Mouse (Mus musculus) neural tube, embryonic 14.5 days (tissue): ENCODE measurements around the gene Eif4ebp2. TPM values are rescaled to one million over a fixed set of nuclear protein-coding genes. Genes with fewer than 3 reads are reported as not detected.

Source experiments
- ATAC-seq: fragments of 200-750 bp; cut with Nextera tagmentation; 2 replicates; pipeline ENCODE4 v1.8.0; 2017; ENCODE audit warnings: low read depth, mild to moderate bottlenecking, moderate TSS enrichment, moderate library complexity
- H3K27ac ChIP-seq: fragments of 300-500 bp; sonication (generic); 2 replicates; pipeline ENCODE4 v1.5.1; 2014; ENCODE audit warnings: low read depth, mild to moderate bottlenecking, control low read depth, low read length, moderate library complexity, mixed read lengths
- H3K27me3 ChIP-seq: fragments of 300-500 bp; sonication (generic); 2 replicates; pipeline ENCODE4 v1.6.1; 2014; ENCODE audit warnings: low read length; ENCODE audit not compliant: control insufficient read depth, insufficient read depth
- H3K36me3 ChIP-seq: fragments of 300-500 bp; sonication (generic); 2 replicates; pipeline ENCODE4 v1.6.1; 2014; ENCODE audit warnings: low read length, mixed read lengths; ENCODE audit not compliant: control insufficient read depth, insufficient read depth
- H3K4me1 ChIP-seq: fragments of 300-500 bp; sonication (generic); 2 replicates; pipeline ENCODE4 v1.6.1; 2014; ENCODE audit warnings: low read length; ENCODE audit not compliant: control insufficient read depth, insufficient read depth
- H3K4me2 ChIP-seq: fragments of 300-500 bp; sonication (generic); 2 replicates; pipeline ENCODE4 v1.6.1; 2014; ENCODE audit warnings: mild to moderate bottlenecking, low read depth, low read length, control low read depth
- H3K4me3 ChIP-seq: fragments of 300-500 bp; sonication (generic); 2 replicates; pipeline ENCODE4 v1.5.1; 2014; ENCODE audit warnings: low read depth, low read length, control low read depth, mixed read lengths
- H3K9ac ChIP-seq: fragments of 300-500 bp; sonication (generic); replicated peaks from 2 replicates; pipeline ENCODE4 v1.6.1; 2014; ENCODE audit warnings: low read depth, mild to moderate bottlenecking, control low read depth, low read length, mixed read lengths
- H3K9me3 ChIP-seq: fragments of 300-500 bp; sonication (generic); 2 replicates; pipeline ENCODE4 v1.6.1; 2016; ENCODE audit warnings: low read length; ENCODE audit not compliant: control insufficient read depth
- WGBS: fragments of 180-500 bp; shearing (Covaris S2); extraction: QIAGEN DNeasy Blood & Tissue Kit; methylation state at CpG from one replicate; pipeline ENCODE4 v1.1.7; 2014; 5-methylcytosine and 5-hydroxymethylcytosine counted together
- polyA plus RNA-seq: library from polyadenylated mRNA; unstranded; fragments of >200 nt; fragmentation: Nextera tagmentation; extraction: Ambion mirVana; gene quantifications from 2 replicates; pipeline ENCODE4 v1.2.1, GENCODE M21; 2014

The Eif4ebp2 gene
- polyA plus RNA-seq, 1 experiment from 2014 or later: 40.0 TPM

DNA sequence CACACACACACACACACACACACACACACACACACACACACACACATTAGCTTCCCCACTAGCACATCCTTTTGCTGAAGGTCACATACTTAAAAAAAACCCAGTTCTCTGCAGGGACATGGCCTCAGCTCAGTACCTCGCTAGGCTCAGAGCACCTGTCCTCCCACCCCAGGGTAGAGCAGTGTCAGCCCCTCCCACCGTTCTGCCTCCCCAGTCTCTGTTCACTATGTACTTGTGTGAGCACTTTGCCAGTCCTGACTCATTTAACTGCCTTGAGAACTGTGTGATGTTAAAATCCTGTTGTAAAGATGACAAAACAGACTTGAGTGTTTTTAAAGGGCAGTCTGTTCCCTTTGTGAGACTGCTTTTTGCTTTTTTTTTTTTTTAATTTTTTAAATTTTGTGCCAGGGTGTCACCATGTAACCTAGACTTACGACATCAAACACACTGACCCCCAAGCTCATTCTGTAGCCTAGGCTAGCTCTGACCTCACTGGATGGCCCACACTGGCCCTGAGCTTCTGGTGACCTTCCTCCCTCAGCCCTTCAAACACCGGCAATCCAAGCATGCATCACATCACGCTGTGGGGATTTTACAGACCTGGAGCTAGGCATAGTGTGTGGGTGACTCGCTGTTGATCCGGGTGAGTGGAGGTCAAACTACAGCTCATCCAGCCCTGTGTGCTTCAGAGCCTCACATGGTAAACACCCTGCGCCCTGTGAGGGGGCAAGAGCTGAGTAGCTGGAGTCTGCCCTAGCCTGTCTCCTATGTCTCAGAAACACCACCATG, 34.3 kb upstream of the Eif4ebp2 start:
- Histone ChIP-seq H3K36me3 (no peaks in the 10 kb centered on the region), H3K9ac (no peak overlapping the region), H3K4me1 (no peaks in the 10 kb centered on the region), H3K27ac (no peak overlapping the region), H3K27me3 (no peaks in the 10 kb centered on the region), H3K9me3 (no peaks in the 10 kb centered on the region), H3K4me3 (no peak overlapping the region), H3K4me2 (no peak overlapping the region)
- no peak for ATAC-seq
- 87% methylated on average over 8 of the region's 8 CpGs for WGBS

DNA sequence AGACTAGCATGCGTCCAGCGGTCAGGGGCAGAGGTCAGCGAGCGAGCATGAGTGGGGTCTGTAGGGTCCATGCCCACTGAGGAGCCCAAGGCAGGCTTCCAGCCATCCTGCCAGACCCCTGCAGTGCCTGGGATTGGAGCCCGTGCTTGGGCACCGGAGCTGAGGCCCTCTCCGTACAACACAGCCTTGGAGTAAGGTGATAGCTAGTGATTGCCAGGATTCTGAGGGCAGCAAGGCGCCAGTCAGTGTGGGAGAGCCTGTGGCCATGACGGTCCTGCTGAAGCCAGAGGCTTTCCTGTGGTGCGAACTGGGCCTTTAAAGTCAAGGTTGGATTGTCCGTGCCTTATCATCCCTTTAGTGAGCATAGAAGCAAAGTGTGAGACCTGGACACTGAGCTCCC, 32.3 kb upstream of the Eif4ebp2 start:
- H3K4me3 ChIP-seq: no peak overlapping the region
- ATAC-seq: no peak
- H3K27ac ChIP-seq: no peak overlapping the region
- no peak overlapping the region for H3K9ac ChIP-seq
- WGBS: 85% methylated on average over 11 of the region's 11 CpGs
- no peaks in the 10 kb centered on the region for H3K36me3 ChIP-seq
- no peaks in the 10 kb centered on the region for H3K9me3 ChIP-seq
- no peaks in the 10 kb centered on the region for H3K27me3 ChIP-seq
- H3K4me1 ChIP-seq: no peaks in the 10 kb centered on the region
- H3K4me2 ChIP-seq: no peak overlapping the region

DNA sequence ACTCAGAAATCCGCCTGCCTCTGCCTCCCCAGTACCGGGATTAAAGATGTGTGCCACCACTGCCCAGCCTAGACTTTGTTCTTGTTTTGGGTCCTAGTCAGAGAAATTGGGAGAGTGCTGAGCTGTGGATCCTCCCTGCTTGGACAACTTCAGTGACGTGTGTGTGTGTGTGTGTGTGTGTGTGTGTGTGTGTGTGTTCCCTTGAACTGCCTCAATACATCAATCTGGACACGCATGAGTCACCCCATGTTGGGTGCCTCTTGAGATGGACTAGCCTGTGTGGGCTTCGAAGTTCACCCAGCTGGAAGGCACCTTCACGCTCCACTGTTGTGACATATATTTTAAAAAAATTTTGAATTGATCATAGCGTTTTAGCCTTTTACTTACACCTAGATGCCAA, 30.3 kb upstream of the Eif4ebp2 start:
- no peak overlapping the region for H3K4me2 ChIP-seq
- no peaks in the 10 kb centered on the region for H3K4me1 ChIP-seq
- no peak overlapping the region for H3K4me3 ChIP-seq
- no peaks in the 10 kb centered on the region for H3K27me3 ChIP-seq
- H3K27ac ChIP-seq: no peak overlapping the region
- ATAC-seq: no peak
- no peak overlapping the region for H3K9ac ChIP-seq
- 90% methylated on average over 7 of the region's 7 CpGs for WGBS
- no peaks in the 10 kb centered on the region for H3K36me3 ChIP-seq
- no peaks in the 10 kb centered on the region for H3K9me3 ChIP-seq

DNA sequence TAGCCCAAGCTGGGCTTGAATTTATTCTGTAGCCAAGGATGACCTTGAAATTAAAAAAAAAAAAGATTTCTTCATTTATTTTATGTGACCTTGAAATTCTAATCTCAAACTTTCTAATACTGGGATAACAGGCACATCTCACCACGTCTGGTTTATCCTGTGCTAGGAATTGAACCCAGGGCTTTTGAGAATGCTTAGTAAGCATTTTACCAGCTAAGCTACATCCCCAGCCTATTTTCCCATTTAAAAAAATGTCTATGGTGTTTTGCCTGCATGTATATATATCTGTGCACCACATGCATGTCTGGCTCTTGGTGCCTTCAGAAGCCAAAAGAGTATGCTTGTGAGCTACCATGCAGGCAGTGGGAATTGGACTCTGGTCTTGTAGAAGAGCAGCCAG, 28.0 kb upstream of the Eif4ebp2 start:
- 74% methylated on average over 1 of the region's 1 CpGs for WGBS

DNA sequence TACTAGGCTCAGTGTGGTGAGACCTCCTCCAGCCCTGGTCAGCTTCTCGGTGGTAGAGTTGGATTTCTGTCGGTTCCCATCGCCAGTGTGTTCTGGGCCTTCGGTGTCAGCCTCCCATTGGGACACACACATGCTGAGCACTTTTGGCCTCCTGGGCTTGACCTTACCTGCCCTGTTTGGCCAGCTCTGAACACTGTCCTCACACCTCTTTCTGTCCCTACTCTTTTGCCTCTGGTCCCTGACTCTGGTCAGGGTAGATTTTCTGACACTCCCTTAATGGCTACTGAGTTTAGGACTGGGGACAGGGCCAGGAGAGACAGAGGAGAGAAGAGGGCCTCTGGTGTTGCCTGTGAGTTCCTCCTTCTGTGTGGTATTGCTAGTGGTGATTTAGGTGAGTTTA, 27.5 kb upstream of the Eif4ebp2 start:
- H3K4me3 ChIP-seq: no peak overlapping the region

More for the DNA sequence above, 28.0 kb upstream of the Eif4ebp2 start:
- H3K4me1 ChIP-seq: no peaks in the 10 kb centered on the region
- no peak overlapping the region for H3K4me3 ChIP-seq
- no peak overlapping the region for H3K4me2 ChIP-seq
- H3K9ac ChIP-seq: no peak overlapping the region
- no peaks in the 10 kb centered on the region for H3K9me3 ChIP-seq
- H3K27ac ChIP-seq: no peak overlapping the region
- ATAC-seq: no peak
- H3K27me3 ChIP-seq: no peaks in the 10 kb centered on the region
- no peaks in the 10 kb centered on the region for H3K36me3 ChIP-seq

DNA sequence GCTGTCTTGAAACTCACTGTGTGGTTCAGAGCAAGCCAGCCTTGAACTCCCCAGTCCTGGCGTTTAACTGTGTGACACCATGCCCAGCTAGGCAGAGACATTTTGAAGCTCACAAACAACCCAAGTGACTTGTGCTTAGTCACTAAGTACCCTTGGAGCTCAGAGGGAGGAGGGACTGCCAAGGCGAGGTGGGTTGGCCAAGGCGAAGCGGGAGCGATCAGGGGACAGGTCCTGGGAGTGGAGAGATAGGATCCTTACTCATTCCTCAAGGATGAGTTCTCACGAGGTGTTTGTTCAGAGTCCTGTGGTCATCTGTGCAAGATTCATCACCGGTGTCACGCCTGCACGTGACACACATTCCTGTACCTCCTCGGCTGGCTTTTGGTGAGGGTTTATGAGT, 27.0 kb upstream of the Eif4ebp2 start:
- Histone ChIP-seq H3K9me3 (no peaks in the 10 kb centered on the region), H3K4me2 (no peak overlapping the region), H3K9ac (no peak overlapping the region), H3K4me3 (no peak overlapping the region), H3K36me3 (no peaks in the 10 kb centered on the region), H3K27me3 (no peaks in the 10 kb centered on the region), H3K27ac (no peak overlapping the region), H3K4me1 (no peaks in the 10 kb centered on the region)
- ATAC-seq: no peak
- WGBS: 95% methylated on average over 10 of the region's 10 CpGs

More for the DNA sequence above, 27.5 kb upstream of the Eif4ebp2 start:
- 89% methylated on average over 4 of the region's 4 CpGs for WGBS
- Histone ChIP-seq H3K27ac (no peak overlapping the region), H3K36me3 (no peaks in the 10 kb centered on the region), H3K4me2 (no peak overlapping the region), H3K27me3 (no peaks in the 10 kb centered on the region), H3K9ac (no peak overlapping the region), H3K4me1 (no peaks in the 10 kb centered on the region), H3K9me3 (no peaks in the 10 kb centered on the region)
- ATAC-seq: no peak

DNA sequence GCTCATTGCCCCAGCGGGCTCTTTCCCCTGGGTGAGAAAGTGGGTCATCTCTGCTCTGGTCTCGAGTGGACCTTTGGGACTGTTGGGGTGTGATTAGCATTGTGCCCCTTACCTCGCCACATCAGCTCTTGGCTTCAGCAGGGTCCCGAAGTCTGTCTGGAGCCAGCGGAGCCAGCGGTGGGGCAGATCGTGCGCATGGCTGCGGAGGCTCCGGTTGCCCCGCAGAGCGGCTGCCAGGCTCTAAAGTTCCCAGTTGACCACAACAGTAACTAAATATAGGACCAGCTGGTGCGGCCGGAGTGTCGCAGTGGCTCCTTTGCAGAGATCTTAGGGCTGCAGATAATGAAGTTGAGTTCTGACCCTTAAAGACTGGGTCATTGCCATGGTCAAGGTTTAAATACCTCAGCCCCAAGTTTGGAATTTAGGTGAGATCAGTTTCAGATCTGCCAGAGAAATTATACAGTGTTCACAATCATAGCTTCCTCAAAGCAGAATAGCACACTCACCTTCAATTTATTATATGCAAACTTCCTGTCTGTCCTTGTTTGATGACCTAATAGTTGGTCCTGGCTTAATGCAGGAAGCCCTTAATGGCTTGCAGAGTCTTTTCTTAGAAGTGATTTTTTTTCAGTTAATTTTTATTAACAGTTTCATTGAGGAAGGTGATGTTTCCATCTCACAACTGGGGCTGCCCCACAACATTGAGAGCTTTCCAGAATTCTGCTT, 24.1 kb upstream of the Eif4ebp2 start:
- H3K9ac ChIP-seq: peak overlapping the region; percentile 68
- H3K27me3 ChIP-seq: no peaks in the 10 kb centered on the region
- no peaks in the 10 kb centered on the region for H3K36me3 ChIP-seq
- no peak overlapping the region for H3K27ac ChIP-seq
- peak; percentile 6; the same call in 1 of the 2 replicates for ATAC-seq
- WGBS: 3% methylated on average over 15 of the region's 15 CpGs
- H3K4me2 ChIP-seq: peak overlapping the region; percentile 71
- no peaks in the 10 kb centered on the region for H3K9me3 ChIP-seq
- peak overlapping the region; percentile 67 for H3K4me3 ChIP-seq
- H3K4me1 ChIP-seq: no peaks in the 10 kb centered on the region

DNA sequence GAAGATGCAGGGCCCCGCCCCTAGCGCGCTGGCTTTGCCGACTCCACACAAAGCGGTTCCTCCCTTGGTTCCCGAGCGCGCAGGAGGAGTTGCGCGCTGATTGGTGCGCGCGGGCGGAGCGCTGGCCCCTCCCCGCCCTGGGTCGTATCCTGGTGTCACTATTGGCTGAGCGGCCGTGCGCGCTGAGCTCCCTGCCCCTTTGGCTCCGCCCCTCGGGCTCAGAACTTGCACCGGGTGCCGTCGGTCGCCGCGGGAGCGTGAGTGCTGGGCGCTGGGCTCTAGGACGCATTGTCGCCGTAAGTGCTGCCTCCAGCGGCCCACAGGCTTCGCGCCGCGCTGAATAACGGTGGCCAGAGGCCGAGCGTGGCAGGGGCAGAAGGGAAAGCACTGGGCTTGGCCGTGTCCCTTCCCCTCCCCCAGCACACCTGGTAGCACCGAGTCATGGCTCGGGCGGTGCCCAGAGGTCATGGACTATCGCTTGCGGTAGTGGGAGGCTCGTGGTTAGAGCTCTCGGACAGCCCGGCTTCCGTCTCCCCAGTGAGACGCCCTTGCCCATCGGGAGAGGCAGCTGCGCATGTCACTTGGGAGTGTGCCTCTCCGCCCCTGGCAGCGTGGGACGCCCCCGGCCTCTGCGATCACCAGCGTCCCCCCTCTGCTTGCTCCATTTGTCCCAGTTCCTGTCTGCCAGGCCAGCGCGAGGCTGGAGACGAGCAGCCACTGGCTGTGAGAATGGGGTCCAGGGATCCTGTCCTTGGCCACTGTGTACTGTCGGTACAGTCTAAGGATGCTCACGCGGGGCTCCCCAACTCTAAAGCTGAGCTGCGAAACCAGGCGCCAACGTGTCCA, 23.4 kb upstream of the Eif4ebp2 start, which contains the start of gene Lrrc20:
Lrrc20 (plus strand) TSS at position 208 of the 846 bp plus-strand sequence.
- H3K27me3 ChIP-seq: no peaks in the 10 kb centered on the region
- peak; percentile 98 for ATAC-seq
- under 1% methylated on average over 68 of the region's 70 CpGs for WGBS
- H3K9ac ChIP-seq: peak within 1 kb of the TSS; percentile 68
- H3K4me3 ChIP-seq: peak within 1 kb of the TSS; percentile 67
- no peaks in the 10 kb centered on the region for H3K4me1 ChIP-seq
- H3K4me2 ChIP-seq: peak within 1 kb of the TSS; percentile 71
- peak within 1 kb of the TSS; percentile 56 for H3K27ac ChIP-seq
- no peaks in the 10 kb centered on the region for H3K36me3 ChIP-seq
- no peaks in the 10 kb centered on the region for H3K9me3 ChIP-seq
